Mouse (Mus musculus) testis, adult 2 months (tissue): ENCODE results near the gene Fstl3.

Source experiments
- CTCF ChIP-seq: fragments of 200-500 bp; IDR thresholded peaks from 2 replicates; pipeline ENCODE4 v1.5.1; 2012; ENCODE audit warnings: low read depth, mild to moderate bottlenecking, inconsistent platforms, low read length, moderate library complexity; ENCODE audit not compliant: control insufficient read depth, insufficient read depth, insufficient replicate concordance
- POLR2A ChIP-seq: fragments of 200-500 bp; IDR thresholded peaks from 2 replicates; pipeline ENCODE4 v1.6.1; 2012; ENCODE audit warnings: low read depth, mild to moderate bottlenecking, inconsistent platforms, low read length, moderate library complexity; ENCODE audit not compliant: control insufficient read depth

- TF ChIP-seq CTCF (no peak), POLR2A (no peak)
Observed at GRCm38 (mm10) chr10:79765228-79765745, 11.8 kb upstream of the Fstl3 start.
